Mouse (Mus musculus) forebrain, embryonic 16.5 days (tissue): ENCODE measurements around the gene Itpr2. TPM values are rescaled to one million over a fixed set of nuclear protein-coding genes. Genes with fewer than 3 reads are reported as not detected.

Experiments
- ATAC-seq: fragments of 200-750 bp; cut with Nextera tagmentation; 2 replicates; pipeline ENCODE4 v1.8.0; 2017; ENCODE audit warnings: mild to moderate bottlenecking, moderate library complexity
- H3K27ac ChIP-seq: fragments of 300-500 bp; sonication (generic); 2 replicates; pipeline ENCODE4 v1.5.1; 2014; ENCODE audit warnings: low read length, control low read depth
- H3K27me3 ChIP-seq: fragments of 300-500 bp; sonication (generic); replicated peaks from 2 replicates; pipeline ENCODE4 v1.6.1; 2014; ENCODE audit warnings: low read length; ENCODE audit not compliant: control insufficient read depth, insufficient read depth
- H3K36me3 ChIP-seq: fragments of 300-500 bp; sonication (generic); 2 replicates; pipeline ENCODE4 v1.6.1; 2014; ENCODE audit not compliant: control insufficient read depth, insufficient read depth
- H3K4me1 ChIP-seq: fragments of 300-500 bp; sonication (generic); replicated peaks from 2 replicates; pipeline ENCODE4 v1.6.1; 2014; ENCODE audit warnings: low read length; ENCODE audit not compliant: control insufficient read depth, insufficient read depth
- H3K4me2 ChIP-seq: fragments of 300-500 bp; sonication (generic); 2 replicates; pipeline ENCODE4 v1.6.1; 2014; ENCODE audit warnings: mild to moderate bottlenecking, low read length, control low read depth
- H3K4me3 ChIP-seq: fragments of 300-500 bp; sonication (generic); replicated peaks from 2 replicates; pipeline ENCODE4 v1.5.1; 2014; ENCODE audit warnings: mild to moderate bottlenecking, low read length, control low read depth
- H3K9ac ChIP-seq: fragments of 300-500 bp; sonication (generic); replicated peaks from 2 replicates; pipeline ENCODE4 v1.6.1; 2014; ENCODE audit warnings: low read depth, low read length, control low read depth
- H3K9me3 ChIP-seq: fragments of 300-500 bp; sonication (generic); 2 replicates; pipeline ENCODE4 v1.6.1; 2016; ENCODE audit warnings: low read length; ENCODE audit not compliant: control insufficient read depth
- WGBS: fragments of 180-500 bp; shearing (Covaris S2); extraction: QIAGEN DNeasy Blood & Tissue Kit; methylation state at CpG from one replicate; pipeline ENCODE4 v1.1.7; 2014; 5-methylcytosine and 5-hydroxymethylcytosine counted together
- polyA plus RNA-seq: library from polyadenylated mRNA; unstranded; fragments of >200 nt; fragmentation: Nextera tagmentation; extraction: Ambion mirVana; gene quantifications from 2 replicates; pipeline ENCODE4 v1.2.1, GENCODE M21; 2015

Gene Itpr2
- polyA plus RNA-seq, 1 experiment from 2014 or later = 4.7 TPM

- 56% methylated on average over 5 of the region's 5 CpGs for WGBS
- H3K4me2 ChIP-seq = no peak overlapping the region
These were observed 11.9 kb upstream of the Itpr2 start for GRCm38 (mm10) chr6:146513899-146514298.

GRCm38 (mm10) chr6:146513384-146513783 lies 11.4 kb upstream of the Itpr2 start:
- Histone ChIP-seq H3K9ac (no peak overlapping the region), H3K36me3 (no peaks in the 10 kb centered on the region), H3K4me1 (no peaks in the 10 kb centered on the region), H3K4me2 (no peak overlapping the region), H3K9me3 (no peaks in the 10 kb centered on the region), H3K27ac (no peak overlapping the region), H3K27me3 (no peaks in the 10 kb centered on the region), H3K4me3 (no peak overlapping the region)
- WGBS = 88% methylated on average over 8 of the region's 8 CpGs
- ATAC-seq = no peak

More at GRCm38 (mm10) chr6:146513899-146514298, 11.9 kb upstream of the Itpr2 start:
- Histone ChIP-seq H3K9ac (no peak overlapping the region), H3K9me3 (no peaks in the 10 kb centered on the region), H3K4me1 (no peaks in the 10 kb centered on the region), H3K4me3 (no peak overlapping the region), H3K36me3 (no peaks in the 10 kb centered on the region), H3K27ac (no peak overlapping the region), H3K27me3 (no peaks in the 10 kb centered on the region)
- no peak for ATAC-seq

- Histone ChIP-seq H3K4me2 (no peak overlapping the region), H3K4me3 (no peak overlapping the region), H3K9ac (no peak overlapping the region), H3K36me3 (no peaks in the 10 kb centered on the region), H3K27me3 (no peaks in the 10 kb centered on the region), H3K9me3 (no peaks in the 10 kb centered on the region), H3K27ac (no peak overlapping the region), H3K4me1 (no peaks in the 10 kb centered on the region)
- WGBS = 88% methylated on average over 8 of the region's 8 CpGs
- ATAC-seq = no peak
These were observed 9.5 kb upstream of the Itpr2 start for GRCm38 (mm10) chr6:146511511-146511910.

GRCm38 (mm10) chr6:146509891-146510290 lies 7.9 kb upstream of the Itpr2 start:
- Histone ChIP-seq H3K9me3 (no peaks in the 10 kb centered on the region), H3K27me3 (no peaks in the 10 kb centered on the region), H3K27ac (no peak overlapping the region), H3K9ac (no peak overlapping the region), H3K4me1 (no peaks in the 10 kb centered on the region), H3K4me2 (no peak overlapping the region), H3K36me3 (no peaks in the 10 kb centered on the region), H3K4me3 (no peak overlapping the region)
- 69% methylated on average over 2 of the region's 2 CpGs for WGBS
- ATAC-seq = no peak

- WGBS = 88% methylated on average over 2 of the region's 2 CpGs
- no peak overlapping the region for H3K4me3 ChIP-seq
- H3K4me1 ChIP-seq = peaks cover 16% of the 10 kb centered on the region
- no peak for ATAC-seq
- H3K9ac ChIP-seq = no peak overlapping the region
- H3K4me2 ChIP-seq = no peak overlapping the region
- no peaks in the 10 kb centered on the region for H3K36me3 ChIP-seq
- peaks cover 13% of the 10 kb centered on the region; the same call in 1 of the 2 replicates for H3K27me3 ChIP-seq
- no peaks in the 10 kb centered on the region for H3K9me3 ChIP-seq
- H3K27ac ChIP-seq = no peak overlapping the region
These were observed 2.4 kb upstream of the Itpr2 start for GRCm38 (mm10) chr6:146504459-146504858.

- 0 out of 2 replicates have a peak overlapping the region, but pooled peaks have one; percentile 46 for H3K9ac ChIP-seq
These were observed 833 bp upstream of the Itpr2 start for GRCm38 (mm10) chr6:146502856-146503255.

GRCm38 (mm10) chr6:146501316-146501865 lies 632 bp downstream of the Itpr2 start:
- peak; percentile 39 for ATAC-seq

More at GRCm38 (mm10) chr6:146502856-146503255, 833 bp upstream of the Itpr2 start:
- H3K4me1 ChIP-seq = peaks cover 16% of the 10 kb centered on the region
- WGBS = 62% methylated on average over 3 of the region's 3 CpGs
- peaks cover 13% of the 10 kb centered on the region; the same call in 1 of the 2 replicates for H3K27me3 ChIP-seq
- no peak overlapping the region for H3K27ac ChIP-seq
- peak overlapping the region; percentile 78 for H3K4me2 ChIP-seq
- no peaks in the 10 kb centered on the region for H3K9me3 ChIP-seq
- ATAC-seq = no peak
- H3K4me3 ChIP-seq = peak overlapping the region; percentile 54
- no peaks in the 10 kb centered on the region for H3K36me3 ChIP-seq

GRCm38 (mm10) chr6:146500771-146501170 lies 1.3 kb downstream of the Itpr2 start:
- no peak for ATAC-seq
- H3K27me3 ChIP-seq = peaks cover 13% of the 10 kb centered on the region; the same call in 1 of the 2 replicates
- no peaks in the 10 kb centered on the region for H3K36me3 ChIP-seq
- 0 out of 2 replicates have a peak overlapping the region, but pooled peaks have one; percentile 54 for H3K4me3 ChIP-seq
- peak overlapping the region; percentile 78; the same call in 1 of the 2 replicates for H3K4me2 ChIP-seq
- no peak overlapping the region for H3K9ac ChIP-seq
- peaks cover 16% of the 10 kb centered on the region for H3K4me1 ChIP-seq
- H3K9me3 ChIP-seq = no peaks in the 10 kb centered on the region
- 76% methylated on average over 5 of the region's 5 CpGs for WGBS
- H3K27ac ChIP-seq = no peak overlapping the region

More at GRCm38 (mm10) chr6:146501316-146501865, 632 bp downstream of the Itpr2 start:
- H3K27ac ChIP-seq = no peak overlapping the region
- under 1% methylated on average over 30 of the region's 30 CpGs for WGBS
- peaks cover 13% of the 10 kb centered on the region; the same call in 1 of the 2 replicates for H3K27me3 ChIP-seq
- H3K36me3 ChIP-seq = no peaks in the 10 kb centered on the region
- peak overlapping the region; percentile 54 for H3K4me3 ChIP-seq
- peak overlapping the region; percentile 78 for H3K4me2 ChIP-seq
- no peaks in the 10 kb centered on the region for H3K9me3 ChIP-seq
- peaks cover 16% of the 10 kb centered on the region for H3K4me1 ChIP-seq
- H3K9ac ChIP-seq = peak overlapping the region; percentile 46

- no peak for ATAC-seq
- Histone ChIP-seq H3K27me3 (peaks cover 13% of the 10 kb centered on the region; the same call in 1 of the 2 replicates), H3K4me3 (no peak overlapping the region), H3K36me3 (no peaks in the 10 kb centered on the region), H3K9ac (no peak overlapping the region), H3K4me2 (no peak overlapping the region), H3K9me3 (no peaks in the 10 kb centered on the region), H3K27ac (no peak overlapping the region), H3K4me1 (peaks cover 16% of the 10 kb centered on the region)
- 75% methylated on average over 6 of the region's 6 CpGs for WGBS
These were observed 1.8 kb downstream of the Itpr2 start for GRCm38 (mm10) chr6:146500206-146500605.
